Comparison of ENCODE assay signal across 19 mouse cellular contexts in the genomic region with DNA sequence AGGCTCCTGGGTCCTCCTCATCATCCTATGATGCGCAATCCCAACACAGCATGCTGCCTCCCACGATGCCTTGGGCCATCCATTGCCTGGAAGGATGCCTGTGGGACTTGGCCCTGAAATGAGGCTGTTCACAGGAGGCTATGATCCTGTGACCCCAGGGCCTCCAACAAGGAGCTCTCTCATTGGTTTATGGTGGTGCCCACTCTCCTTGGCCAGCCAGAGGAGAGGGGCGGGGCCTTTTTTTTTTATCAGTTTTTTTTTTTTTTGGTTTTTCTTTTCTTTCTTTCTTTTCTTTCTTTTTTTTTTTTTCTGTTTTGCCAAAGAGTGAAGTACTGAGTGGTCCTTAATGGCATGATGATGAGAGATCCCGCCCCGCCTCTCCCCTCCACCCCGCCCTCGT.
"Had no signal": no experiment of that assay in that cellular context is flagged by ENCODE, and none has a peak within 500 bp of the region (broad histone marks: within the 10 kb centered on the region; RNA-seq: fewer than 3 reads in every experiment).

No protein-coding gene starts in this region.

- H3K4me2 ChIP-seq: limb, embryonic 15.5 days; liver, embryonic 11.5 days; lung, embryonic 14.5 days; midbrain, embryonic 13.5 days; neural tube, embryonic 13.5 days had no signal

- H3K9me3 ChIP-seq: limb, embryonic 15.5 days; midbrain, embryonic 10.5 days; midbrain, embryonic 13.5 days; neural tube, embryonic 13.5 days had no signal

- H3K36me3 ChIP-seq: limb, embryonic 15.5 days; midbrain, embryonic 10.5 days; midbrain, embryonic 13.5 days; neural tube, embryonic 13.5 days had no signal

- DNase-seq: kidney, adult 2 months; kidney, postnatal 25 days; layer of hippocampus, adult 9-11 months; liver, postnatal 0 days; lung, embryonic 14.5 days; retina, postnatal 1 day; right cerebral cortex, postnatal 25 days; thymus, postnatal 25 days had no signal

- H3K4me1 ChIP-seq: limb, embryonic 15.5 days; midbrain, embryonic 10.5 days; midbrain, embryonic 13.5 days; neural tube, embryonic 13.5 days had no signal

- H3K9ac ChIP-seq: limb, embryonic 15.5 days; liver, embryonic 14.5 days; liver, postnatal 0 days; lung, embryonic 14.5 days; midbrain, embryonic 13.5 days; neural tube, embryonic 13.5 days had no signal

- H3K27ac ChIP-seq: kidney, postnatal 0 days; layer of hippocampus, adult 2 months; limb, embryonic 15.5 days; liver, embryonic 14.5 days; macrophage; midbrain, embryonic 10.5 days; midbrain, embryonic 13.5 days; neural tube, embryonic 13.5 days had no signal

- H3K4me3 ChIP-seq: layer of hippocampus, adult 2 months; limb, embryonic 15.5 days; midbrain, embryonic 10.5 days; midbrain, embryonic 13.5 days; myocyte; neural tube, embryonic 13.5 days had no signal

- H3K27me3 ChIP-seq: limb, embryonic 15.5 days; midbrain, embryonic 13.5 days; neural tube, embryonic 13.5 days had no signal

- ATAC-seq: liver, postnatal 0 days; midbrain, embryonic 13.5 days; midbrain, embryonic 16.5 days had no signal
